Mouse (Mus musculus) heart, embryonic 16.5 days (tissue): Measurements from ENCODE around the gene Wwtr1. TPM values are rescaled to one million over a fixed set of nuclear protein-coding genes. Genes with fewer than 3 reads are reported as not detected.

Source experiments
- ATAC-seq: fragments of 200-750 bp; cut with Nextera tagmentation; replicated peaks from 2 replicates; pipeline ENCODE4 v1.8.0; 2017; ENCODE audit warnings: moderate number of reproducible peaks; ENCODE audit not compliant: insufficient read depth, low FRiP score; ENCODE audit errors: extremely low read depth
- H3K27ac ChIP-seq: fragments of 300-500 bp; sonication (generic); 2 replicates; pipeline ENCODE4 v1.5.1; 2014; ENCODE audit warnings: mild to moderate bottlenecking, low read length, control low read depth, moderate library complexity
- H3K27me3 ChIP-seq: fragments of 300-500 bp; sonication (generic); 2 replicates; pipeline ENCODE4 v1.6.1; 2014; ENCODE audit warnings: low read length, mixed read lengths; ENCODE audit not compliant: control insufficient read depth, insufficient read depth
- H3K36me3 ChIP-seq: fragments of 300-500 bp; sonication (generic); 2 replicates; pipeline ENCODE4 v1.6.1; 2014; ENCODE audit not compliant: control insufficient read depth, insufficient read depth
- H3K4me1 ChIP-seq: fragments of 300-500 bp; sonication (generic); 2 replicates; pipeline ENCODE4 v1.6.1; 2014; ENCODE audit warnings: low read length, mixed read lengths; ENCODE audit not compliant: control insufficient read depth, insufficient read depth
- H3K4me2 ChIP-seq: fragments of 300-500 bp; sonication (generic); 2 replicates; pipeline ENCODE4 v1.6.1; 2014; ENCODE audit warnings: low read depth, mild to moderate bottlenecking, control low read depth, low read length
- H3K4me3 ChIP-seq: fragments of 300-500 bp; sonication (generic); 2 replicates; pipeline ENCODE4 v1.5.1; 2014; ENCODE audit warnings: mild to moderate bottlenecking, control low read depth, low read length
- H3K9ac ChIP-seq: fragments of 300-500 bp; sonication (generic); 2 replicates; pipeline ENCODE4 v1.6.1; 2014; ENCODE audit warnings: low read length, control low read depth
- H3K9me3 ChIP-seq: fragments of 300-500 bp; sonication (generic); replicated peaks from 2 replicates; pipeline ENCODE4 v1.6.1; 2016; ENCODE audit warnings: low read length; ENCODE audit not compliant: control insufficient read depth
- WGBS: fragments of 180-500 bp; shearing (Covaris S2); extraction: QIAGEN DNeasy Blood & Tissue Kit; methylation state at CpG from one replicate; pipeline ENCODE4 v1.1.7; 2014; 5-methylcytosine and 5-hydroxymethylcytosine counted together
- polyA plus RNA-seq: library from polyadenylated mRNA; unstranded; fragments of >200 nt; fragmentation: Nextera tagmentation; extraction: Ambion mirVana; gene quantifications from 2 replicates; pipeline ENCODE4 v1.2.1, GENCODE M21; 2015

Wwtr1 gene
- polyA plus RNA-seq, 1 experiment from 2014 or later: 17.7 TPM

GRCm38 (mm10) chr3:57466289-57466688 is 109.4 kb downstream of the Wwtr1 start:
- Histone ChIP-seq H3K27me3 (no peaks in the 10 kb centered on the region), H3K4me2 (no peak overlapping the region), H3K9me3 (no peaks in the 10 kb centered on the region), H3K27ac (no peak overlapping the region), H3K4me3 (no peak overlapping the region), H3K4me1 (peaks cover 10% of the 10 kb centered on the region), H3K36me3 (peaks cover 8% of the 10 kb centered on the region), H3K9ac (no peak overlapping the region)
- WGBS: 51% methylated on average over 3 of the region's 3 CpGs
- no peak for ATAC-seq

DNA sequence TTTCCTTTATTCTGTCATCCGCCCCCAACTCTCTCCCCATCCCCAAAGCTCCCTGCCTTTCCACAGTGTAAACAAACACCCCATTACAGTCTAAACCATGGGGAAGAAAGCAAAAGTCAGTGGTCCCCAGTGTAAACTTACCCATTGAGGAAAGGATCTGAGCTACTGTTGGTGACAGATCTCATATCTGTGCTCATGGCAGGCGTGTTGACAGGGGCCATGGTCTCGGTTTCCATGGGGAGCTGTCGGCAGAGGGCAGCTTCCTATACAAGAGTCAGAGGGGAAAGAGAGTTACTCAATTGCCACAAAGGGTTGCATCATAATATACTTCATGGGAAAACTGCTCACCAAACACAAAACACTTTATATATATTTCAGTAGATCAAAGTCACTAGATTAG is 112.4 kb downstream of the Wwtr1 start:
- Histone ChIP-seq H3K9me3 (no peaks in the 10 kb centered on the region), H3K4me3 (no peak overlapping the region), H3K27ac (no peak overlapping the region), H3K4me2 (no peak overlapping the region), H3K4me1 (no peaks in the 10 kb centered on the region; the same call in 1 of the 2 replicates), H3K36me3 (peaks cover 16% of the 10 kb centered on the region), H3K9ac (no peak overlapping the region), H3K27me3 (no peaks in the 10 kb centered on the region)
- ATAC-seq: no peak
- 57% methylated on average over 4 of the region's 4 CpGs for WGBS

GRCm38 (mm10) chr3:57458652-57459051 is 117.1 kb downstream of the Wwtr1 start:
- Histone ChIP-seq H3K4me2 (no peak overlapping the region), H3K4me3 (no peak overlapping the region), H3K9ac (no peak overlapping the region), H3K36me3 (peaks cover 16% of the 10 kb centered on the region), H3K9me3 (no peaks in the 10 kb centered on the region), H3K27me3 (no peaks in the 10 kb centered on the region), H3K4me1 (no peaks in the 10 kb centered on the region), H3K27ac (no peak overlapping the region)
- no peak for ATAC-seq
- 54% methylated on average over 11 of the region's 11 CpGs for WGBS

- H3K36me3 ChIP-seq: no peaks in the 10 kb centered on the region
- H3K4me3 ChIP-seq: no peak overlapping the region
- H3K4me1 ChIP-seq: peaks cover 18% of the 10 kb centered on the region
- H3K9me3 ChIP-seq: no peaks in the 10 kb centered on the region
- WGBS: 28% methylated on average over 5 of the region's 5 CpGs
- no peaks in the 10 kb centered on the region for H3K27me3 ChIP-seq
- no peak overlapping the region for H3K4me2 ChIP-seq
- H3K9ac ChIP-seq: no peak overlapping the region
- no peak overlapping the region for H3K27ac ChIP-seq
- ATAC-seq: no peak
Observed at GRCm38 (mm10) chr3:57448445-57448844, 127.3 kb downstream of the Wwtr1 start.

DNA sequence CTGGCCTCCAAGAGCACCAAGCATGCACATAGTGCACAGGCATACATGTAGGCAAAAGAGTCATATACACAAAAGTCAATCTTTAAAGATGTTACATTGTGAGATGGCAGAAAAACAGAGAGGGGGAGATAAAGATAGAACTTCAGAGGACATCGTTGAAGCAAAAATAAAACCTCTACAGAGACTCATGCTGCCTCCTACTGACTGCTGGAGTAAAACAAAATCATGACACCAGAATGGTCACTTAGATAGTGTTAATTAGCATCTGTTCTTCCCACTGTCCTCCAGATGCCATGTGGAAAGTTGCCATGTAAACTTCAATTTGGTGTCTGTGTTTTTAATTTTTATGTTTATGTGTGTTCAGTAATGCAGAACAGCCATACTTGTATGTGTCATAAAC is 127.8 kb downstream of the Wwtr1 start:
- no peak overlapping the region for H3K4me3 ChIP-seq
- H3K4me2 ChIP-seq: no peak overlapping the region
- no peak for ATAC-seq
- 21% methylated on average over 1 of the region's 1 CpGs for WGBS
- no peaks in the 10 kb centered on the region for H3K9me3 ChIP-seq
- no peaks in the 10 kb centered on the region for H3K36me3 ChIP-seq
- no peak overlapping the region for H3K27ac ChIP-seq
- H3K9ac ChIP-seq: no peak overlapping the region
- no peaks in the 10 kb centered on the region for H3K27me3 ChIP-seq
- peaks cover 18% of the 10 kb centered on the region for H3K4me1 ChIP-seq

DNA sequence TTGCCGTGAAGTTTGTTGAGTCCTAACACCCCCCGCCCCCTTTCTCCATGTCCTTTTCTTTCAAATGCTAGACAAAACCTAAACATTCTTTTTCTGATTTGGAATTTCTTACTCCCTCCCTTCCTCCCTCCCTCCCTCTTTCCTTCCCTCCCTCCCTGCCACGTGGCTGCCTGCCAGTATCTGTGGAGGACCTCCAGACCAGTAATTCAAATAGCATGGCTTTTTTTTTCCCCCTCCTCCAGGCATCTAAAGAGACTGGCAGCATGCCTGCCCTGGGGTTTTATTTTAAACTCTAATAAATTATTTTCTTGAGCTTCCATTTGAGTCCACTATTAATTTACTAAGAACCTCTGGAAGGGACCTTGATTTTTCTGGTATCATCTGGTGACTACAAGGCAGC is 130.0 kb downstream of the Wwtr1 start:
- H3K4me3 ChIP-seq: no peak overlapping the region
- H3K27ac ChIP-seq: peak overlapping the region; percentile 79
- H3K27me3 ChIP-seq: no peaks in the 10 kb centered on the region
- H3K36me3 ChIP-seq: no peaks in the 10 kb centered on the region
- no peak overlapping the region for H3K4me2 ChIP-seq
- H3K4me1 ChIP-seq: peaks cover 18% of the 10 kb centered on the region
- WGBS: 44% methylated on average over 3 of the region's 3 CpGs
- H3K9ac ChIP-seq: no peak overlapping the region; the same call in 1 of the 2 replicates
- no peaks in the 10 kb centered on the region for H3K9me3 ChIP-seq
- ATAC-seq: peak; percentile 63; the same call in 1 of the 2 replicates

GRCm38 (mm10) chr3:57440956-57441355 is 134.8 kb downstream of the Wwtr1 start:
- H3K4me1 ChIP-seq: peaks cover 8% of the 10 kb centered on the region
- H3K27ac ChIP-seq: no peak overlapping the region
- H3K4me3 ChIP-seq: no peak overlapping the region
- H3K4me2 ChIP-seq: no peak overlapping the region
- H3K36me3 ChIP-seq: no peaks in the 10 kb centered on the region
- H3K9ac ChIP-seq: no peak overlapping the region
- H3K27me3 ChIP-seq: no peaks in the 10 kb centered on the region
- no peaks in the 10 kb centered on the region for H3K9me3 ChIP-seq
- ATAC-seq: no peak
- 54% methylated on average over 3 of the region's 3 CpGs for WGBS

GRCm38 (mm10) chr3:57435364-57435763 is 140.3 kb downstream of the Wwtr1 start:
- Histone ChIP-seq H3K4me1 (peaks cover 7% of the 10 kb centered on the region; the same call in 1 of the 2 replicates), H3K27ac (no peak overlapping the region), H3K4me3 (no peak overlapping the region), H3K36me3 (no peaks in the 10 kb centered on the region), H3K9ac (no peak overlapping the region), H3K27me3 (no peaks in the 10 kb centered on the region), H3K9me3 (no peaks in the 10 kb centered on the region), H3K4me2 (no peak overlapping the region)
- 59% methylated on average over 8 of the region's 8 CpGs for whole genome bisulfite sequencing
- ATAC-seq: no peak

- Histone ChIP-seq H3K36me3 (no peaks in the 10 kb centered on the region), H3K27me3 (no peaks in the 10 kb centered on the region), H3K4me3 (no peak overlapping the region), H3K4me1 (peaks cover 21% of the 10 kb centered on the region), H3K9ac (no peak overlapping the region), H3K27ac (peak overlapping the region; percentile 80), H3K4me2 (no peak overlapping the region), H3K9me3 (no peaks in the 10 kb centered on the region)
- 21% methylated on average over 3 of the region's 3 CpGs for WGBS
- ATAC-seq: peak; percentile 88
Observed at GRCm38 (mm10) chr3:57431706-57432105, 144.0 kb downstream of the Wwtr1 start.
